Mouse (Mus musculus): ENCODE data around the gene Ptprq.

Ptprq gene

DNA sequence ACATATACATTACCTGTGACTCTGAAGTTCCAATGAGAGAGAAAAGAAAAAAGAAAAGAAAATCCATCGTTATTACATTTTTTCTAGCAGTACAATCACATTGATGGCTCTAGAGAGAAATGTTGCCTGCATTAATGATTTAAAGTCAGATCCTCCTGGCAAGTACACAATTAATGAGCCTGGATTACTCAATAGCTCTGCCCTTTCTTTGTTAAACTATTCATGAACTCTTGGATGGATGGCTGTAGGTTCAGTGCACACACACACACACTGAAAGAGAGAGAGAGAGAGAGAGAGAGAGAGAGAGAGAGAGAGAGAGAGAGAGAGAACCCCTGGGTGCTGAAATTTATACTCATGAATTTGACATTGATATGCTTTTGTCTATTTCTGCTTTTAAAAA, at the start of gene Ptprq:
Gene Ptprq (minus strand): TSS at position 246 of the 400 bp plus-strand sequence.
- no peak for DNase-seq

DNA sequence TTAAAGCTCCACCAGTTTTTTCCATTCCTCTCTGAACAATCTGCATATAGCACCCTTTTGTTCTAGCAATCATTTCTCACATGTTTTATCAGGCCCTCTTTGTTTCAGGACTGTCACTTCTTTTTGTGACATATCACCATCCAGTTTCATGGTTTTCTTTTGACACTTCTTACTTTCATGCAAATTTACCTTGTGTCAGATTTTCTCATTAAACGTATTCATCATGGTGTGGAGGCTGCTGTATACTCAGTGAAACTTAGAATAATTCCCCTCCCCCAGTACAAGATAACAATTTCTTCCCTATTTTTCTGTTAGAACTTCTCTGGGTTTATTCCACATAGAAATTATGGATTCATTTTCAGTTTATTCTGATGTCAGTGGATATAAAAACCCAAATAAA, 39.8 kb upstream of the Ptprq start:
- DNase-seq, result no peak

GRCm38 (mm10) chr10:107753471-107753870, 33.6 kb upstream of the Ptprq start:
- DNase-seq, result no peak

- no peak for DNase-seq
Measured at GRCm38 (mm10) chr10:107752351-107753143, 32.7 kb upstream of the Ptprq start.

- no peak for DNase-seq
Measured at GRCm38 (mm10) chr10:107751944-107752343, 32.1 kb upstream of the Ptprq start.

DNA sequence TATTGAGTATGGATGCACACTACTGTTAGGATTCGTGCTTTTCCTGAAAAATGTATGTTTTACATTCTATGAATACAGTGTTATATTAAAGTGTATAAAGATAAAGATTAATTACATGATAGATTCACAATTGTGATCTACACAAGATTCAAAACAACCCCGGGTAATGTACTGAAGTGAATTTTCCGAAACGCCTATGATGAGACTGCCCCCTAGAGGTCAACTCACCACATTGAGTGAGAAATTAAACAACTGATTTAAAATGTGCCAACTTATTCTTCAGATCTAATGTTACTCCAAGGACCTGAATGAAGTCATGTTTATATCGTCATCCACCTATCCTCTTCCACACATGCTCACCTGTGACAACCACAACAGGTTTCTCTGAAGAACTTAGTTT, 27.7 kb upstream of the Ptprq start:
- peak in 1 of 2 experiments; percentile 9 for DNase-seq

DNA sequence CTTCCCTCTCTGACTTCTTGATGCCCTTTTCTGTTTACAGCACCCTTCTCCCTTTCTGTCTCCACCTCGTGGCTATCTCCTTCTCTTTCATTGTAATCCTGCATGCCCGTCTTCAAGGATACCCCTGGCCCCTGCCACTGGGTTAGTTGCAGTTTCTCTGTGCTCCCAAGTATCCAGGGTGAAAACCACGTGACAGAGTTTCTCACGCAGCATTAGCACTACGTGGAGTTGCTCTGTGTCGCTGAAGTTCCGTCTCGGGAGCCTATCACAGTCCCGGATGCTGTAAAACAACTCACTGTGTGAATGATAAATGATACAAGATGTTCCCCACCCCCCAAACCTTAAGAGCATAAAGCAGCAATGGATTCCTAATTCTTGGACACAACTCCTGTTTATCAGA, 26.9 kb upstream of the Ptprq start:
- no peak for DNase-seq

DNA sequence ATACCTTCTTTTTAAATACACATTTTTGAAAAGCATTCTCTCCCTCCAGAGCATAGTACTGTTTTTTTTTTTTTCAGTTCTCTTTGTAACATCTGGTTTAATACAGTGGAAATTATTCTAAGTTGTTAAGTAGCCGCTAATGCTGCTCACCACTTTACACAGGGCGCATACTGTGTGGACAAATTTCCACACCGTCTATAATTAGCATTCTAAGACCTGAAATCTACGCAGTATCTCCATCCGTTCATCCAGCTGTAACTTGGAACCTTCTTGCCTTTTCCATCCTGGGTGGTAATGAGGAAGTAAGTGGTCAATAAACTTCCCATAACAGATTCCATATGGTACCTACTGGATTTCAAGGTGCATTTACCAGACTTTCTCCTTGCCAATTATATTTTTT, 20.0 kb upstream of the Ptprq start:
- DNase-seq, result no peak

DNA sequence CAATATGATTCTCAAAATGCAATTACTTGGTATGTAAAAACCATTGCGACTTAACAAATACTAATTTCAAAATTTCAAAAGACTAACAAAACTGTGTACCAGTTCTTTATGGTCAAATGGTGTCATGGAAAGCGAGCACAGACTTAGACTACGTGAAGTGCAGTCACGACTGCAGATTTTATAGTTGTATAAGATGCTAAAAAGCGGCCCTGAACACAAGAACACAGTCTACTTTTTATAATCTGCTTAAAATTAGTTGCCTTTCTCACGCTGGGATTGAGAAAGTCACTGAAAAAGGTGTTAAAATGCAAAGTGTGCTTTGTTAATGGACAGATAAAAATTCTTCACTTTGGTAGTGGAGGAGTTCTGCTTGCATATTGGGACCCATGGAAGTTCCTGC, 17.9 kb upstream of the Ptprq start:
- no peak for DNase-seq

DNA sequence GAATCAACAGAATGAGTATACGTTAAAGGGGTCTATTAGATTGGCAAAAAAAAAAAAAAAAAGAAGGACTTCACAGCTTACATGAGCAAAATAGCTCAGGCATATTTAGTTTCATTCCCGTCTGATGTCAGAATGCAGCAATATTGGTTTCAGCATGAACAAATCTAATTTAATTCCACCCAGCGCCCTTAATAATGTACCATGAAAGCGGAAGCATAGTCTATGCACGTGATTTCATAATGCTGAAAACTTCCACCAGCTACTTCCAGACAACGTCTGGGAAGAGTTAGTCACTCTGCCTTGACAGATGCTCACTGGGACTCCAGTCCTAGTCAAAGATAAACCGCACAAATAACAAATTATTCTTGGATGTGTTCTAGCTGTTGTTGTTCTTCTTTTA, 15.6 kb upstream of the Ptprq start:
- no peak for DNase-seq

- no peak for DNase-seq
Measured at GRCm38 (mm10) chr10:107734327-107734726, 14.5 kb upstream of the Ptprq start.

DNA sequence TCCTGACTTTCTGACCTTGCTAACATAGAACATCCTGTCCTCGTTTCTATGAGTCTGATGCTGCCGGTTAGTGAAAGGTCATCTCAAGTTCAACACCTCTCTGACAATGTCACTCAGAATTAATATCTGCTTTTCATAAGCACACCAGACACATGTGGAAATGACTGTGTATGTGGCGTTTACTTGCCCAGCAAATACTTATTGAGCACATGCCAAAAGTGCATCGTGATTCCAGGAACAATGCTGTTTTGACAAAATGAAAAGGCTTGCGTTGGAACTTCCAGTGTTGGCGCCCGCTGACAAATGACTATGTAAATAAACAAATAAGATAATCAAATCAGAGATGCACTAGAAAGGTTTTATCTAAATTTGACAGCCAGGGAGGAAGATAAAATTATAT, 5.8 kb upstream of the Ptprq start:
- peak in 1 of 2 experiments; percentile 28 for DNase-seq

DNA sequence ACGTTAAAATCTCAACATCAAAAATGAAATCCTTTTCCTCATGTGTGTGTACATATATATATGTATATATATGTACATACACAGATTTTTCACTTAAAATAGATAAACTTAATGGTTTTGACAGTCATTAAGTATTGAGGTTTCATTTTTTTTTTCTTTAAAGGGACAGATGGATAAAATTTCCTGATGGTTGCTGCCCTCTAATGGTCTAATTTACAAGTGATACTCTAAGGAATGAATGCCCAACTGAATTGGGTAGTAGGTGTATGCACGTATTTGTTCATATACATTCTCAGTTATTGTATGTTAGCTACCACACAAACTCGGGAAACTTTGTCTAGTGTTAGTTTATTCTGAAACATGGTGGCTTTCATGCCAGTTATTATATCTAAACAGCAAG, 15.4 kb downstream of the Ptprq start:
- DNase-seq, result no peak

DNA sequence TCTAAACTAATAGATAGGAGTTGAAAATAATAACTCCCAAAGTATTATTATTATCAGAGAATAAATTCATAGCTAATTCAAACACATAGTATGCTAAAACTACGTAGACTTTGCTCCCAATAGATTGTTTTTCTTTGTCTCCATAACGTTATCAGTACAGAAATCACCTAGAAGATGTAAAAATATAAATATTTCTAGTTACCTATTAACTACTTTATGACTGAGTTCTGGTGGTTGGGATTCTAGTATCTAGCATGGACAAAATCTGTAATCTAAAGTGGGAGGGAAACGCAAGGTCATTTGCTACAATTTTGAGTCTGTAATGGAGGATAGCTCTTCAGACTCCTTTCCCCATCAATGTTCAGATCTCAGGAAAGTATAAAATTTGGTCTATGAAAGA, 18.9 kb downstream of the Ptprq start:
- no peak for DNase-seq

DNA sequence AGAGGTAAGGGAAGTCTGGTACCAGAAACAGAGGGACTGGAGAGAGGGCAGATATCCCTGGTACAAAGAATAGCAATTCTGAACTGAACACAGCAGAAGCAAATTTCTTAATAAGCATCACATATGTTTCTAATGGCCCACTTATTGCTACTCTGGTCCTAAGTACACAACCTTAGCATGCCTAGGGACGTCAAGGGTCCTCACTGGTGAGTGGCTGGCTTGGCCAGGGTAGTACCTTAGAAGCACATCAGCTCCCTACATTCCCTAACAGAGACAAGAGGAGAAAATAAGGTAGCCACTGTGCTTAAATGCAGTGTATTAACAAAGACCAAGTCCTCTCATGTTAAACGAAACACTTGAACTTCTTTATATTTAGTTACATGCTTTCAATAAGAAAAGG, 21.1 kb downstream of the Ptprq start:
- no peak for DNase-seq

- no peak for DNase-seq
Measured at GRCm38 (mm10) chr10:107697177-107697576, 22.7 kb downstream of the Ptprq start.

- no peak for DNase-seq
Measured at GRCm38 (mm10) chr10:107687382-107687781, 32.5 kb downstream of the Ptprq start.

DNA sequence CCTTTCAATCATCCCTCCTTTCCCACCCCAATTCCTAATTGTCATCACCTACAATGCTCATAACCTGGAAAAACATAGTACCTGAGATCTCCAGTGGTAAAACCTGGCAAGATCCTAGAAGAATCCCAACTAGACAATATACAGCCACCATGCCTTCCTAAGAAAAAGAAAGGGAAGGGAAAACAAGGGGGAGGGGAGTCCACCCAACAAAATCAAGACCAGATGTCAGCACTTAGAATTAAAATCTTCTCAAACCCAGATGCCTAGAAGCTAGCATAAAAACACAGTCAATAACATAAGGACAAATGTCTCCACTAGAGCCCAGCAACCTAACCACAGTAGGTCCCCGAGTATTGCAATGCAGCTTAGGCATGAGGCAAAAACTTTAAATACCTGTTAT, 43.9 kb downstream of the Ptprq start:
- no peak for DNase-seq

GRCm38 (mm10) chr10:107668374-107669094, 51.3 kb downstream of the Ptprq start:
- no peak for DNase-seq

DNA sequence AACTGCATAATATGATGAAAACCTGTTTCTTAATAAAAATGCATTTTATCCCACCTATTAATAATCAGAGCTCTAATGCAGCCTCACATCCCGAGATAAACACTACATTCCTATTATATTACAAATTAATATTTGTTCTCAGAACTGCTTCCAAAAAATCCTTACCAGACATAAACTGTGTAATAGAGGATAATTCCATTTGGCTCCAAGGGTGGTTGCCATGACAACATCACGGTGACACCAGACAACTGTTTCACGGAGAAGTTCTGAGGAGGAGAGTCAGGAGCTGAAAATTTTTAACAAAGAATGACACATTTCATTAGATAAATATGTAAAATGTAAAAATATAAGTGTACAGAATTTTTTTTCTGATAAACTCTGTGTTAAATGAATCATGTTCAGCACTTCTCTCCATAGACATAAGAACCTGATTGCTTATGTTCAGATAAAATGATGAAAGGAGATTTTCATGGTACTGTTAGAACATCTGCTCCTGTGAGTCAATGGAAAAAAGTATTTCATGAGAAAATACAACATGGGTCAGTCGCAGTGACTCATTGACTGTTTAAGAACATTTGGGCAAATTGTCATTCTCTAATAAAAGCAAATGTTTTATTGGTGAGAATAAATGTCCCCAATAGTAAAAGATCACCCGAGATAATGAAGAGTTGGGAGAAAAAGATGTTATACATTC, 57.3 kb downstream of the Ptprq start:
- DNase-seq, result peak; percentile 8 to 27

DNA sequence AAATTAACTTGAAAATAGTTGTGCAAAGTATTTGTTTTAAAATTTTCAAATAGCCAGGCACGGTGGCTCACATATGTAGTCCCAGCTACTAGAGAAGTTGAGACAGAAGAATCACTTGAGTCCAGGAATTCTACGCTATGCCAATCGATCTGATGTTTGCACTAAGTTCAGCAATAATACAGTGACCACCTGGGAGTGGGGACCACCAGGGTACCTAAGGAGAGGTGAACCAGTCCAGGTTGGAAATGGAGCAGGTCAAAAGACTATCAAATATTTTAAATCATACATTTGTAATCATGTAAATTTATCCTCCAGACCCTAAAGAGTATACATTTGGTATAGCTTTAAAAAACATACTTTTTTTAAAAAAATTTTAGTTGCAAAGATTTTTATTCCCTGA, 57.9 kb downstream of the Ptprq start:
- DNase-seq, result no peak

GRCm38 (mm10) chr10:107659141-107659540, 60.7 kb downstream of the Ptprq start:
- DNase-seq, result no peak

DNA sequence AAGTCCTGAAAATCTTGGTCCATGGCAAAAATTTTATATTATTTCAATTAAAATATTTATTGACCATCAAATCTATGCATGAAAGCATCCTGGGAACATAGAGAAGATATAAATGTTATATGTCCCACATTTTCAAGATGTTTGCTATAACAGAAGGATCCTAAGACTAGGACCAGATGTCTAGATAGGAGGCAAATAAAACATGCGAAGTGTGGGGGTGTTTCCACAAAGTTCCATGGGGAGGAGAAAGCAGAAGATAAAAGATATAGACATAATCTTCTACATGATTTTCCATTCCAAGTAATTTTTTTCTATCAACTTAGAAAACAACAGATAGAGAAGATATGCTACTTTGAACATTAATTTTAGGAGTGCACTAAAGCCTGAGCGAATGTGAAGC, 70.2 kb downstream of the Ptprq start:
- DNase-seq, result no peak

- no peak for DNase-seq
Measured at GRCm38 (mm10) chr10:107628104-107628503, 91.7 kb downstream of the Ptprq start.
